Mouse (Mus musculus) MEL (cell line): Measurements from ENCODE around the gene Aurkaip1. TPM values are rescaled to one million over a fixed set of nuclear protein-coding genes. Genes with fewer than 3 reads are reported as not detected.
A peak's percentile ranks its signal among the peaks of the same experiment; 100 is the strongest.

Source experiments
- DNase-seq: peaks from one replicate; pipeline ENCODE4 v3.0.0; 2011; ENCODE audit warnings: low read depth, low spot score
- H3K27ac ChIP-seq: 2 replicates; pipeline ENCODE4 v1.5.1; 2012; ENCODE audit warnings: low read depth, mild to moderate bottlenecking, control low read depth, low read length, moderate library complexity; ENCODE audit not compliant: control insufficient read depth
- H3K27me3 ChIP-seq, 2 experiments: fragments of 150-350 bp in 1 of 2; sonication (generic) in 1 of 2; 2 replicates each; pipeline ENCODE4 v1.6.1; 2012; ENCODE audit warnings: low read length in 2 of 2, mild to moderate bottlenecking in 2 of 2, improper control_type of control experiment in 1 of 2, moderate library complexity in 1 of 2; ENCODE audit not compliant: insufficient read depth in 2 of 2, control insufficient read depth in 1 of 2
- H3K36me3 ChIP-seq, 2 experiments: 2 replicates each; pipeline ENCODE4 v1.6.1; 2012 to 2014; ENCODE audit warnings: low read length in 2 of 2, improper control_type of control experiment in 1 of 2, inconsistent platforms in 1 of 2, mild to moderate bottlenecking in 1 of 2; ENCODE audit not compliant: insufficient read depth in 2 of 2, control insufficient read depth in 1 of 2
- H3K4me1 ChIP-seq, 2 experiments: fragments of 150-350 bp in 1 of 2; sonication (generic) in 1 of 2; 2 replicates each; pipeline ENCODE4 v1.6.1; 2012; ENCODE audit warnings: low read length in 2 of 2, improper control_type of control experiment in 1 of 2, mild to moderate bottlenecking in 1 of 2; ENCODE audit not compliant: insufficient read depth in 2 of 2, control insufficient read depth in 1 of 2
- H3K4me3 ChIP-seq, 2 experiments: fragments of 150-350 bp in 1 of 2; sonication (generic) in 1 of 2; 2 replicates each; pipeline ENCODE4 v1.5.1; 2012; ENCODE audit warnings: low read depth in 2 of 2, low read length in 2 of 2, mild to moderate bottlenecking in 2 of 2, moderate library complexity in 2 of 2, control low read depth in 1 of 2, improper control_type of control experiment in 1 of 2; ENCODE audit not compliant: control insufficient read depth in 1 of 2, insufficient read depth in 1 of 2
- H3K79me2 ChIP-seq: 2 replicates; pipeline ENCODE4 v1.6.1; 2012; ENCODE audit warnings: mild to moderate bottlenecking, low read length, moderate library complexity; ENCODE audit not compliant: control insufficient read depth, poor library complexity, insufficient read depth
- H3K9ac ChIP-seq: 2 replicates; pipeline ENCODE4 v1.6.1; 2012; ENCODE audit warnings: low read depth, mild to moderate bottlenecking, control low read depth, low read length, moderate library complexity; ENCODE audit not compliant: control insufficient read depth, poor library complexity, severe bottlenecking
- H3K9me3 ChIP-seq: fragments of 150-350 bp; sonication (generic); replicated peaks from 2 replicates; pipeline ENCODE4 v1.6.1; 2012; ENCODE audit warnings: mild to moderate bottlenecking, low read length, improper control_type of control experiment, moderate library complexity; ENCODE audit not compliant: insufficient read depth
- CHD2 ChIP-seq: IDR thresholded peaks from 2 replicates; pipeline ENCODE4 v1.6.1; 2011; ENCODE audit warnings: low read length, improper control_type of control experiment
- CTCF ChIP-seq, 3 experiments: IDR thresholded peaks in 2 of 3; conservative IDR thresholded peaks in 1 of 3; 2 replicates each; pipeline ENCODE4 v1.5.1; 2011 to 2012; ENCODE audit warnings: low read length in 3 of 3, low read depth in 2 of 3, mild to moderate bottlenecking in 2 of 3, improper control_type of control experiment in 1 of 3, inconsistent platforms in 1 of 3, mixed read lengths in 1 of 3, moderate library complexity in 1 of 3; ENCODE audit not compliant: control insufficient read depth in 1 of 3, insufficient read depth in 1 of 3, poor library complexity in 1 of 3, severe bottlenecking in 1 of 3
- E2F4 ChIP-seq: IDR thresholded peaks from 2 replicates; pipeline ENCODE4 v1.6.1; 2011; ENCODE audit warnings: low read depth, low read length, improper control_type of control experiment, borderline replicate concordance
- ELF1 ChIP-seq: IDR thresholded peaks from 2 replicates; pipeline ENCODE4 v1.6.1; 2014; ENCODE audit warnings: low read depth, mild to moderate bottlenecking, inconsistent platforms, low read length, improper control_type of control experiment, moderate library complexity
- GABPA ChIP-seq: IDR thresholded peaks from 2 replicates; pipeline ENCODE4 v1.6.1; 2012; ENCODE audit warnings: low read depth, mild to moderate bottlenecking, inconsistent platforms, low read length, improper control_type of control experiment, moderate library complexity
- JUND ChIP-seq: IDR thresholded peaks from 2 replicates; pipeline ENCODE4 v1.6.1; 2011; ENCODE audit warnings: low read depth, mild to moderate bottlenecking, improper control_type of control experiment, low read length
- MAX ChIP-seq: IDR thresholded peaks from 2 replicates; pipeline ENCODE4 v1.6.1; 2011; ENCODE audit warnings: low read length, improper control_type of control experiment
- MAZ ChIP-seq: IDR thresholded peaks from 2 replicates; pipeline ENCODE4 v1.6.1; 2012; ENCODE audit warnings: low read depth, mild to moderate bottlenecking, inconsistent platforms, low read length, improper control_type of control experiment
- MXI1 ChIP-seq: IDR thresholded peaks from 2 replicates; pipeline ENCODE4 v1.6.1; 2011; ENCODE audit warnings: mild to moderate bottlenecking, low read depth, low read length, improper control_type of control experiment
- NELFE ChIP-seq: IDR thresholded peaks from 2 replicates; pipeline ENCODE4 v1.6.1; 2011; ENCODE audit warnings: low read depth, low read length, improper control_type of control experiment
- POLR2A ChIP-seq, 2 experiments: IDR thresholded peaks; 2 replicates each; pipeline ENCODE4 v1.6.1; 2011 to 2012; ENCODE audit warnings: low read length in 2 of 2, mild to moderate bottlenecking in 2 of 2, control low read depth in 1 of 2, improper control_type of control experiment in 1 of 2, low read depth in 1 of 2, moderate library complexity in 1 of 2; ENCODE audit not compliant: control insufficient read depth in 1 of 2, insufficient read depth in 1 of 2, poor library complexity in 1 of 2
- POLR2AphosphoS5 ChIP-seq: IDR thresholded peaks from 2 replicates; pipeline ENCODE4 v1.6.1; 2012; ENCODE audit warnings: low read depth, borderline replicate concordance, mild to moderate bottlenecking, inconsistent platforms, low read length, moderate library complexity, mixed read lengths
- SIN3A ChIP-seq: IDR thresholded peaks from 2 replicates; pipeline ENCODE4 v1.6.1; 2012; ENCODE audit warnings: low read length, improper control_type of control experiment, inconsistent platforms
- SMC3 ChIP-seq: IDR thresholded peaks from 2 replicates; pipeline ENCODE4 v1.6.1; 2011; ENCODE audit warnings: low read depth, low read length, improper control_type of control experiment
- TAL1 ChIP-seq: IDR thresholded peaks from 2 replicates; pipeline ENCODE4 v1.6.1; 2012; ENCODE audit warnings: mild to moderate bottlenecking, inconsistent platforms, low read length, moderate library complexity, mixed read lengths
- TBP ChIP-seq: IDR thresholded peaks from 2 replicates; pipeline ENCODE4 v1.8.0; 2011; ENCODE audit warnings: low read depth, low read length, improper control_type of control experiment
- TCF12 ChIP-seq: IDR thresholded peaks from 2 replicates; pipeline ENCODE4 v1.6.1; 2014; ENCODE audit warnings: low read depth, mild to moderate bottlenecking, inconsistent platforms, low read length, improper control_type of control experiment, moderate library complexity
- ZC3H11A ChIP-seq: IDR thresholded peaks from 2 replicates; pipeline ENCODE4 v1.6.1; 2012; ENCODE audit warnings: low read depth, mild to moderate bottlenecking, inconsistent platforms, low read length, improper control_type of control experiment
- ZKSCAN1 ChIP-seq: IDR thresholded peaks from 2 replicates; pipeline ENCODE4 v1.6.1; 2012; ENCODE audit warnings: low read depth, mild to moderate bottlenecking, inconsistent platforms, low read length, improper control_type of control experiment, moderate library complexity
- ZMIZ1 ChIP-seq: IDR thresholded peaks from 2 replicates; pipeline ENCODE4 v1.6.1; 2012; ENCODE audit warnings: low read depth, mild to moderate bottlenecking, inconsistent platforms, low read length, improper control_type of control experiment, moderate library complexity
- ZNF384 ChIP-seq: IDR thresholded peaks from 2 replicates; pipeline ENCODE4 v1.6.1; 2012; ENCODE audit warnings: low read depth, mild to moderate bottlenecking, inconsistent platforms, low read length, improper control_type of control experiment
- polyA plus RNA-seq, 2 experiments: library from polyadenylated mRNA; stranded (reverse) in 1 of 2; unstranded in 1 of 2; fragments of >175 nt in 1 of 2; fragments of >200 nt in 1 of 2; gene quantifications; 2 replicates each; pipeline versions ENCODE4 v1.2.1 to v1.2.4; 2012; ENCODE audit warnings: low replicate concordance in 2 of 2, low read depth in 1 of 2; ENCODE audit not compliant: insufficient read length in 2 of 2, insufficient read depth in 1 of 2, missing spikeins in 1 of 2
- total RNA-seq: library from RNA; depleted of rRNA; stranded (reverse); fragments of 300-350 nt; gene quantifications from 2 replicates; pipeline ENCODE4 v1.2.3, GENCODE M21; 2012

Aurkaip1 gene
- total and polyA plus RNA-seq, 3 experiments, result 153 to 203 TPM; not detected in 1

GRCm38 (mm10) chr4:155839483-155839910 lies 8.4 kb downstream of the Aurkaip1 start, which contains the start of gene Mxra8:
TSS of gene Mxra8 (plus strand) at chr4:155839680.
- Histone ChIP-seq H3K4me1 (0 out of 4 replicates have a peak, but pooled peaks cover 0 to 3% of the 10 kb centered on the region in 2 experiments), H3K27ac (0 out of 2 replicates have a peak within 1 kb of the TSS, but pooled peaks have one; percentile 38), H3K79me2 (peaks cover 2% of the 10 kb centered on the region; the same call in 1 of the 2 replicates), H3K36me3 (no peaks in the 10 kb centered on the region; a peak in 1 of 4 replicates), H3K9me3 (no peaks in the 10 kb centered on the region), H3K9ac (peak within 1 kb of the TSS; percentile 83), H3K27me3 (no peaks in the 10 kb centered on the region), H3K4me3 (peak within 1 kb of the TSS; percentile 78 to 91)
- no peak for TF ChIP-seq ZNF384
- TF ChIP-seq E2F4, result no peak
- TF ChIP-seq JUND, result no peak
- DNase-seq, result no peak

- Histone ChIP-seq H3K36me3 (no peaks in the 10 kb centered on the region; a peak in 1 of 4 replicates), H3K79me2 (peaks cover 2% of the 10 kb centered on the region; the same call in 1 of the 2 replicates), H3K4me3 (peak overlapping the region; percentile 78 to 91), H3K27ac (peak overlapping the region; percentile 38; the same call in 1 of the 2 replicates), H3K9ac (peak overlapping the region; percentile 83), H3K27me3 (no peaks in the 10 kb centered on the region), H3K9me3 (no peaks in the 10 kb centered on the region), H3K4me1 (0 out of 4 replicates have a peak, but pooled peaks cover 0 to 3% of the 10 kb centered on the region in 2 experiments)
- DNase-seq, result peak; percentile 52
- TF ChIP-seq MAX (0 out of 2 replicates have a peak, but pooled peaks have one; percentile 13), TAL1 (no peak)
These were observed 9.3 kb downstream of the Aurkaip1 start for GRCm38 (mm10) chr4:155840076-155841002.

- no peaks in the 10 kb centered on the region for H3K27me3 ChIP-seq
- peak overlapping the region; percentile 38; the same call in 1 of the 2 replicates for H3K27ac ChIP-seq
- TF ChIP-seq CHD2 (no peak), NELFE (peak; percentile 40; the same call in 1 of the 2 replicates), JUND (no peak), ZMIZ1 (no peak), MAZ (peak; percentile 68; the same call in 1 of the 2 replicates), POLR2AphosphoS5 (no peak), POLR2A (IDR thresholded peaks at IDR 0.05; ENCODE audit: control insufficient read depth in 1 of 2, insufficient read depth in 1 of 2, low read depth in 1 of 2, low read length in 2 of 2, poor library complexity in 1 of 2) (peak; percentile 43 to 64; a peak in 1 of 4 replicates), TBP (peak; percentile 11; the same call in 1 of the 2 replicates), SMC3 (0 out of 2 replicates have a peak, but pooled peaks have one; percentile 6), MXI1 (peak; percentile 81; the same call in 1 of the 2 replicates), TCF12 (0 out of 2 replicates have a peak, but pooled peaks have one; percentile 6), GABPA (no peak), MAX (peak; percentile 17; the same call in 1 of the 2 replicates), CTCF (IDR thresholded peaks at IDR 0.05 in 2 of 3, conservative IDR thresholded peaks at IDR 0.05 in 1 of 3; ENCODE audit: control insufficient read depth in 1 of 3, insufficient read depth in 1 of 3, low read depth in 2 of 3, low read length in 3 of 3, poor library complexity in 1 of 3, severe bottlenecking in 1 of 3) (peak in 2 of 3 experiments; percentile 40 to 45; a peak in 3 of 6 replicates), ZKSCAN1 (no peak), SIN3A (peak; percentile 51; the same call in 1 of the 2 replicates), ELF1 (no peak), ZC3H11A (no peak)
- H3K4me1 ChIP-seq, result 0 out of 4 replicates have a peak, but pooled peaks cover 0 to 3% of the 10 kb centered on the region in 2 experiments
- H3K36me3 ChIP-seq, result no peaks in the 10 kb centered on the region; a peak in 1 of 4 replicates
- no peaks in the 10 kb centered on the region for H3K9me3 ChIP-seq
- DNase-seq, result peak; percentile 93
- H3K79me2 ChIP-seq, result peaks cover 2% of the 10 kb centered on the region; the same call in 1 of the 2 replicates
- peak overlapping the region; percentile 78 to 91 for H3K4me3 ChIP-seq
- peak overlapping the region; percentile 83 for H3K9ac ChIP-seq
These were observed 10.0 kb downstream of the Aurkaip1 start for GRCm38 (mm10) chr4:155841003-155841454.
